Mouse (Mus musculus) megakaryocyte, embryonic 14.5 days (primary cell): Measurements from ENCODE around the gene Dgkg. TPM values are rescaled to one million over a fixed set of nuclear protein-coding genes. Genes with fewer than 3 reads are reported as not detected.

Source experiments
- H3K27me3 ChIP-seq: replicated peaks from 2 replicates; pipeline ENCODE3; 2012; ENCODE audit warnings: inconsistent platforms
- H3K36me3 ChIP-seq: replicated peaks from 2 replicates; pipeline ENCODE3; 2012; ENCODE audit warnings: low read length, inconsistent platforms, mixed read lengths
- H3K4me1 ChIP-seq: 2 replicates; pipeline ENCODE4 v1.6.1; 2012; ENCODE audit warnings: inconsistent platforms
- H3K4me3 ChIP-seq: replicated peaks from 2 replicates; pipeline ENCODE3; 2012; ENCODE audit warnings: moderate library complexity, mild to moderate bottlenecking, inconsistent platforms
- H3K9me3 ChIP-seq: 2 replicates; pipeline ENCODE4 v1.6.1; 2012; ENCODE audit warnings: inconsistent platforms
- FLI1 ChIP-seq: IDR thresholded peaks from 2 replicates; pipeline ENCODE4 v1.6.1; 2012; ENCODE audit warnings: low read length, inconsistent platforms, mixed read lengths
- GATA1 ChIP-seq: IDR thresholded peaks from 3 replicates; pipeline ENCODE4 v1.6.1; 2012; ENCODE audit warnings: mixed read lengths, low read length, inconsistent platforms, borderline replicate concordance
- polyA plus RNA-seq: library from polyadenylated mRNA; stranded (reverse); fragments of >175 nt; gene quantifications from 2 replicates; pipeline ENCODE4 v1.2.3, GENCODE M21; 2012; ENCODE audit warnings: low replicate concordance; ENCODE audit not compliant: insufficient read depth

Gene Dgkg
- polyA plus RNA-seq, 1 experiment: 2.9 TPM

- TF ChIP-seq FLI1: no peak
- no peak for TF ChIP-seq GATA1
- Histone ChIP-seq H3K4me3 (no peak overlapping the region), H3K9me3 (no peaks in the 10 kb centered on the region), H3K27me3 (no peaks in the 10 kb centered on the region), H3K36me3 (peaks cover 93% of the 10 kb centered on the region), H3K4me1 (peaks cover 13% of the 10 kb centered on the region; the same call in 1 of the 2 replicates)
Measured at GRCm38 (mm10) chr16:22601756-22602155, 55.3 kb downstream of the Dgkg start.

- Histone ChIP-seq H3K9me3 (no peaks in the 10 kb centered on the region), H3K4me3 (no peak overlapping the region), H3K4me1 (peaks cover 10% of the 10 kb centered on the region; the same call in 1 of the 2 replicates), H3K27me3 (no peaks in the 10 kb centered on the region), H3K36me3 (peaks cover 90% of the 10 kb centered on the region)
- no peak for TF ChIP-seq FLI1
- no peak for TF ChIP-seq GATA1
Measured at GRCm38 (mm10) chr16:22600108-22600699, 56.8 kb downstream of the Dgkg start.

DNA sequence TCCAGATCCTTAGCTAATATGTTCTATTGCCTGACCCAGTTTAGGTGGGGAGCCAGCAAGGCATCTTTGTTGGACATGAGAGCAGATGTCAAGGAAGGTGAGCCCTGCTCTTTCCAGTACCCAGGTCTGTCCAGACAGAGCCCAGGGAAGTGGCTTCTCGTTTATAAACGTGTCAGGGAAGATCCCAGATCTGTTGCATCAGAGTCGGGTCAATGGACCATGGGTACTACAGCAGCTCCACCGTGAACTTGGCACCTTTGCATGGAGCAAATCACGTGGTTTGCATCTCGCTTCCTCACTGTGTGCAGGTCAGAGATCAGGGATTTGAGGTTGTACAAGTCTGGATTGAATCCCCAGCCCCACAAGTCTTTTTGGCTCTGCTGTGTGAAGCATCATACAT is 58.3 kb downstream of the Dgkg start:
- Histone ChIP-seq H3K4me3 (no peak overlapping the region), H3K9me3 (no peaks in the 10 kb centered on the region), H3K4me1 (peaks cover 14% of the 10 kb centered on the region; the same call in 1 of the 2 replicates), H3K27me3 (no peaks in the 10 kb centered on the region), H3K36me3 (peaks cover 88% of the 10 kb centered on the region)
- TF ChIP-seq GATA1 (no peak), FLI1 (no peak)

DNA sequence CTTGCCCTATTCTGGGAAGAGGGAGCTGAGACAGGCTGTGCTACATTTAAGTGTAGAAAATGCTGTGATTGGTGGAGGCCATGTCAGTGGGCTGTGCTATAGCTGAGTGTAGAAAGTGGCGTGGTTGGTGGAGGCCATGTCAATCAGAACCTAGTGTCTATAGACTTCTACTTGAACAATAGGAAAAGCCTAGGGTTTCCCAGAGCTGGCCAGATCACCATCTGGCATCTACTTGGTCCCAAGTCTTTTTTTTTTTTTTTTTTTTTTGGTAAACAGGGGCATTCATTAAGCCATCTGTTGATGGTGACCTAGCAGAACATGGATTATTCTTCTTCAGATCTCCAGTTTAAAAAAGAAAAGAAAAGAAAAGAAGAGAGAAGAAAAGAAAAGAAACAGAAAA is 60.6 kb downstream of the Dgkg start:
- Histone ChIP-seq H3K27me3 (no peaks in the 10 kb centered on the region), H3K9me3 (no peaks in the 10 kb centered on the region), H3K4me1 (peaks cover 8% of the 10 kb centered on the region), H3K36me3 (peaks cover 77% of the 10 kb centered on the region), H3K4me3 (no peak overlapping the region)
- TF ChIP-seq GATA1: no peak
- TF ChIP-seq FLI1: no peak

DNA sequence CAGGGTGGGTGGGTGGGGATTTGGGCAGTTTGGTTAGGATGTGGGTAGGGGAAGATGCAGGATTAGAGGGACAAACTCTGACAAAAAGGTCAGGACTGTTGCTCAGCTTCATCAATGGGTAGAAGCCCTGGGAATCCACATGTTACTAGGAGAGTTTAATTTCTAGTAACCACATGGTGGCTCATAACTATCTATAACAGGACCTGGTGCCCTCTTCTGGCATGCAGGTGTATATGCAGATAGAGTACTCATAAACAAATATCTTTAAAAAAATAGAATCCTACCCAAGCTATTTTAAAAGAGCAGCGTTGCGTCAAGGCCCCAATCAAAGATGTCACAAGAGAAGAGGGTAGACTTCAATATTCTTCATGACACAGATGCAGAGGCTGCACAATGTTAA is 63.1 kb downstream of the Dgkg start:
- Histone ChIP-seq H3K27me3 (no peaks in the 10 kb centered on the region), H3K9me3 (no peaks in the 10 kb centered on the region), H3K4me1 (peaks cover 12% of the 10 kb centered on the region), H3K4me3 (no peak overlapping the region), H3K36me3 (peaks cover 61% of the 10 kb centered on the region)
- TF ChIP-seq FLI1 (no peak), GATA1 (no peak)

- Histone ChIP-seq H3K9me3 (no peaks in the 10 kb centered on the region), H3K27me3 (no peaks in the 10 kb centered on the region), H3K4me3 (no peak overlapping the region), H3K36me3 (peaks cover 66% of the 10 kb centered on the region), H3K4me1 (peaks cover 8% of the 10 kb centered on the region)
- TF ChIP-seq FLI1 (no peak), GATA1 (no peak)
Measured at GRCm38 (mm10) chr16:22589619-22590018, 67.4 kb downstream of the Dgkg start.

DNA sequence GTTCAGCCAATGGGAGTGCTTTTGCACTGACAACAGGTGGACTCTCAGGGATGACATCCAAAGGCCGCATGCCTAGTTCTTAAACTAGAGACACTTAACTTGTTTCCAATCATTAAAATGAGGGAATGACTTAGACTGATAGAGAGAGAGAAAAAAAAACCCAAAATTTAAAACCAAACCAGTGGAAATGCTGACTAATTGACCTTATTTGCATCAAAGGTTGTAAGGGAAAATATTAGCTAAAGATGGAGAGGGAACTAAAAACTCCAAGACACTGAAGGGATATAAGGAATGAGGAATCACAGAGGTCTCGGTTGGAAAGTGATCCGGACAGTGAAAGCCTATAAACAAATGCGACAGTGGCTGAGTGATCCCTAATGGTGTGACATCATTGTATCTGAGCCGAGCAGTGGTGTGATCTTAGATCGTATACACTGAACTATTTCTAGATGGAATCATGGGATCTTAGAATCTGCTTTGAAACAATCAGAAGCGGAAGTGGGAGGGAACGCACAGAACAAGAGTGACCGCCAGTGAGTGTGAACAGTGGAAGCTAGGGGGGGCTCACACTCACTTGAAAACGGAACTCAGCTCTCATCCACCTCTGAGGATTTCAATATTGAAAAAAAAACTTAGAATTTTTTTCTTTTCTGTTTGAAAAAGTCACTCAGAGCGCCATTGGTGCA is 70.7 kb downstream of the Dgkg start:
- H3K27me3 ChIP-seq: no peaks in the 10 kb centered on the region
- no peak for TF ChIP-seq GATA1
- TF ChIP-seq FLI1: no peak
- peaks cover 82% of the 10 kb centered on the region for H3K36me3 ChIP-seq
- H3K4me3 ChIP-seq: no peak overlapping the region
- H3K4me1 ChIP-seq: peaks cover 4% of the 10 kb centered on the region; the same call in 1 of the 2 replicates
- no peaks in the 10 kb centered on the region for H3K9me3 ChIP-seq

DNA sequence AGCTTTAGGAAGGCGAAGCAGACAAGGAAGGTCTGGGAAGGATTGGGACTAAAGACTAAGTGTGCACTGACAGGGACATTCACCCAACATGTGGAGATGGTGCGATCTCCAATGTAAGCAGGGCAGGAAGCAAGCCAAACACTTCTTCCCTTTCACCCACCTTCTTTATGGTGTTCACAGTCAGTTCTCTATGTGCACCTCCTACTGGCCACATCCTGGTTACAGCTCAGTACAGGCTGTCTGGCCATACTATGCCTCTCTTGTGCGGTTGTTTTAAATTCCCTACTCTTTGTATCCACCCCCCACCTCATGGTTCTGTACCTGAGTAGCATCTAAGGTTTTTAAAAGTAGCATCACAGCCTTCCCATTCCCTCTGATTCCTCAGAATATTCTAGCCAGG is 71.5 kb downstream of the Dgkg start:
- Histone ChIP-seq H3K9me3 (no peaks in the 10 kb centered on the region), H3K27me3 (no peaks in the 10 kb centered on the region), H3K4me1 (peaks cover 4% of the 10 kb centered on the region; the same call in 1 of the 2 replicates), H3K36me3 (peaks cover 90% of the 10 kb centered on the region), H3K4me3 (no peak overlapping the region)
- TF ChIP-seq GATA1 (no peak), FLI1 (no peak)

DNA sequence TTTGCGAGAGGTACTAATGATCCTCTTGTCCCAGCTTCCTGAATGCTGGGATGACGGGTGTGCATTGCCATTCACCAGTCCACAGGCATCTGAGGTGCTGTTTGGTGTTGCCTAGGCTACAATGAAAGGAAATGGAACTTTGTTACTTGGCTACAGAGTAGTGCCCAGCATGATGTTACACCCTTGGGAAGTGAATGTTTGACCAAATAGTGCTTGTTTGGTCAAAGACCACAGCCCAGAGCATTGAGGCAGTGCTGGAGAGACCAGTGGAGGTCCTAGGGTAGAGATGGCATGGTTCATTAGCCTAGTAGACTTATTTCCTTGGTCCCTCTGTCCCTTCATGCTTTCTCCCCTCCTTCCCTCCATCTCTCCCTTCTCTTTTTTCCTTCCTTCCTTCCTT is 73.6 kb downstream of the Dgkg start:
- TF ChIP-seq FLI1 (no peak), GATA1 (no peak)
- Histone ChIP-seq H3K4me1 (no peaks in the 10 kb centered on the region), H3K36me3 (peaks cover 97% of the 10 kb centered on the region), H3K4me3 (no peak overlapping the region), H3K9me3 (no peaks in the 10 kb centered on the region), H3K27me3 (no peaks in the 10 kb centered on the region)

DNA sequence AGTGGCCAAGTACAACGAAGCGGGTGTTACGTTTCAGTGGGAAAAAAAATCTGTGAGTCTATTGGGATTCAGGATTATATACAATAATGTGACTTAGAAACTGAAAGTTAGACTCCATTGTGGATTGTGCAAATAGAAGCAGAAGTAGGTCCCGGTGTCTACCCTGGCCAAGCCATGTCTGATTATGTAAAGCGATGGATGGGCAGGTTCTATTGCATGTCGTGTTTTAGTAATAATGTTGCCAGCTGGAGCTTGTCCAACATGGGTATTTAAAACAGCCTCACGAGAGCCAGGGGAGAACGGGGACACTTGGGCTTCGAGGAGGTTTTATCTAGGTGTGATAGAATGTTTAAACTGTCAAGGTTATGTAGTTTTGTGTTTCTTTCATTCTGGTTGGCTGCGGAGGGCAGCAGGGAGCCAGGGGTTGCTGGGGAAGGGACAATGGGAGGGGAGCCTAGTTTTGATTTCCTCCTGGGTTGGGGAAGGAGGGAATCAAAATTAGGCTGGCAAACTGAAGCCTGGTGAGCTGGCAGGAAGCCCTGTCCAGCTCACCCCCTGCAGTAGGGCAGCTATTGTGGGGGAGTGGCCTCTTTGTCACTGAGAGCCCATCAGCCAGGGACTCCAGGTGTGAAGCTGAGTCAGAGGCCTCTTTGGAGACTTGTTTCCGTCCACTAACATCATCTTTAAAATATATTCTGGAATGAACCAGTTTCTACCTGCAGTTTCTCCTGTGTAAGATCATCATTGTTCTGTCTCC is 74.7 kb downstream of the Dgkg start:
- Histone ChIP-seq H3K9me3 (no peaks in the 10 kb centered on the region), H3K4me1 (no peaks in the 10 kb centered on the region), H3K27me3 (no peaks in the 10 kb centered on the region), H3K4me3 (no peak overlapping the region), H3K36me3 (peaks cover 97% of the 10 kb centered on the region)
- TF ChIP-seq FLI1 (no peak), GATA1 (no peak)
